Mouse (Mus musculus): Measurements from ENCODE around the gene Rel. TPM values are rescaled to one million over a fixed set of nuclear protein-coding genes. Genes with fewer than 3 reads are reported as not detected.

Rel gene
- polyA plus RNA-seq, 1 experiment from 2014 or later: 0.41 TPM

- Histone ChIP-seq H3K36me3 (ENCODE audit: control insufficient read depth, insufficient read depth, low read length) (no peaks in the 10 kb centered on the region), H3K4me1 (ENCODE audit: control insufficient read depth, insufficient read depth, low read depth, low read length) (no peaks in the 10 kb centered on the region), H3K27me3 (replicated peaks; ENCODE audit: control insufficient read depth, insufficient read depth, low read length) (no peaks in the 10 kb centered on the region), H3K9ac (ENCODE audit: low read depth, low read length) (no peak overlapping the region), H3K4me3 (ENCODE audit: low read length) (no peak overlapping the region), H3K4me2 (ENCODE audit: low read length) (no peak overlapping the region), H3K9me3 (ENCODE audit: control insufficient read depth, low read length) (no peaks in the 10 kb centered on the region), H3K27ac (ENCODE audit: low read depth, low read length) (no peak overlapping the region)
- no peak for ATAC-seq
- WGBS: 98% methylated on average over 2 of the region's 2 CpGs
Measured at GRCm38 (mm10) chr11:23762635-23763034, 8.1 kb downstream of the Rel start.

GRCm38 (mm10) chr11:23758218-23758617, 12.6 kb downstream of the Rel start:
- no peaks in the 10 kb centered on the region for H3K27me3 ChIP-seq (replicated peaks; ENCODE audit: control insufficient read depth, insufficient read depth, low read length)
- no peak overlapping the region for H3K4me3 ChIP-seq (ENCODE audit: low read length)
- H3K27ac ChIP-seq (ENCODE audit: low read depth, low read length): no peak overlapping the region
- H3K4me2 ChIP-seq (ENCODE audit: low read length): no peak overlapping the region
- no peaks in the 10 kb centered on the region for H3K9me3 ChIP-seq (ENCODE audit: control insufficient read depth, low read length)
- H3K4me1 ChIP-seq (ENCODE audit: control insufficient read depth, insufficient read depth, low read depth, low read length): no peaks in the 10 kb centered on the region
- H3K36me3 ChIP-seq (ENCODE audit: control insufficient read depth, insufficient read depth, low read length): no peaks in the 10 kb centered on the region
- WGBS: 94% methylated on average over 2 of the region's 2 CpGs
- no peak for ATAC-seq
- H3K9ac ChIP-seq (ENCODE audit: low read depth, low read length): no peak overlapping the region

GRCm38 (mm10) chr11:23754329-23754728, 16.4 kb downstream of the Rel start:
- Histone ChIP-seq H3K4me2 (ENCODE audit: low read length) (no peak overlapping the region), H3K27me3 (replicated peaks; ENCODE audit: control insufficient read depth, insufficient read depth, low read length) (no peaks in the 10 kb centered on the region), H3K9ac (ENCODE audit: low read depth, low read length) (no peak overlapping the region), H3K4me3 (ENCODE audit: low read length) (no peak overlapping the region), H3K4me1 (ENCODE audit: control insufficient read depth, insufficient read depth, low read depth, low read length) (no peaks in the 10 kb centered on the region), H3K27ac (ENCODE audit: low read depth, low read length) (no peak overlapping the region), H3K9me3 (ENCODE audit: control insufficient read depth, low read length) (no peaks in the 10 kb centered on the region), H3K36me3 (ENCODE audit: control insufficient read depth, insufficient read depth, low read length) (no peaks in the 10 kb centered on the region)
- ATAC-seq: no peak

- ATAC-seq: no peak
- Histone ChIP-seq H3K36me3 (ENCODE audit: control insufficient read depth, insufficient read depth, low read length) (no peaks in the 10 kb centered on the region), H3K27ac (ENCODE audit: low read depth, low read length) (no peak overlapping the region), H3K9ac (ENCODE audit: low read depth, low read length) (no peak overlapping the region), H3K4me2 (ENCODE audit: low read length) (no peak overlapping the region), H3K27me3 (replicated peaks; ENCODE audit: control insufficient read depth, insufficient read depth, low read length) (no peaks in the 10 kb centered on the region), H3K4me1 (ENCODE audit: control insufficient read depth, insufficient read depth, low read depth, low read length) (no peaks in the 10 kb centered on the region), H3K4me3 (ENCODE audit: low read length) (no peak overlapping the region), H3K9me3 (ENCODE audit: control insufficient read depth, low read length) (no peaks in the 10 kb centered on the region)
- 88% methylated on average over 1 of the region's 1 CpGs for WGBS
Measured at GRCm38 (mm10) chr11:23753136-23753710, 17.5 kb downstream of the Rel start.

GRCm38 (mm10) chr11:23746102-23746501, 24.7 kb downstream of the Rel start:
- Histone ChIP-seq H3K4me1 (ENCODE audit: control insufficient read depth, insufficient read depth, low read depth, low read length) (no peaks in the 10 kb centered on the region), H3K9me3 (ENCODE audit: control insufficient read depth, low read length) (no peaks in the 10 kb centered on the region), H3K9ac (ENCODE audit: low read depth, low read length) (no peak overlapping the region), H3K27me3 (replicated peaks; ENCODE audit: control insufficient read depth, insufficient read depth, low read length) (no peaks in the 10 kb centered on the region), H3K4me3 (ENCODE audit: low read length) (no peak overlapping the region), H3K4me2 (ENCODE audit: low read length) (no peak overlapping the region), H3K27ac (ENCODE audit: low read depth, low read length) (no peak overlapping the region), H3K36me3 (ENCODE audit: control insufficient read depth, insufficient read depth, low read length) (no peaks in the 10 kb centered on the region)
- no peak for ATAC-seq
- 88% methylated on average over 4 of the region's 4 CpGs for WGBS

GRCm38 (mm10) chr11:23744352-23744751, 26.4 kb downstream of the Rel start:
- H3K9me3 ChIP-seq (ENCODE audit: control insufficient read depth, low read length): no peaks in the 10 kb centered on the region
- 95% methylated on average over 3 of the region's 3 CpGs for WGBS
- ATAC-seq: no peak
- H3K4me3 ChIP-seq (ENCODE audit: low read length): no peak overlapping the region
- no peak overlapping the region for H3K4me2 ChIP-seq (ENCODE audit: low read length)
- no peaks in the 10 kb centered on the region for H3K4me1 ChIP-seq (ENCODE audit: control insufficient read depth, insufficient read depth, low read depth, low read length)
- H3K9ac ChIP-seq (ENCODE audit: low read depth, low read length): no peak overlapping the region
- H3K27me3 ChIP-seq (replicated peaks; ENCODE audit: control insufficient read depth, insufficient read depth, low read length): no peaks in the 10 kb centered on the region
- H3K27ac ChIP-seq (ENCODE audit: low read depth, low read length): no peak overlapping the region
- H3K36me3 ChIP-seq (ENCODE audit: control insufficient read depth, insufficient read depth, low read length): no peaks in the 10 kb centered on the region

GRCm38 (mm10) chr11:23741386-23741785, 29.4 kb downstream of the Rel start:
- Histone ChIP-seq H3K27me3 (replicated peaks; ENCODE audit: control insufficient read depth, insufficient read depth, low read length) (no peaks in the 10 kb centered on the region), H3K27ac (ENCODE audit: low read depth, low read length) (no peak overlapping the region), H3K9ac (ENCODE audit: low read depth, low read length) (no peak overlapping the region), H3K9me3 (ENCODE audit: control insufficient read depth, low read length) (no peaks in the 10 kb centered on the region), H3K4me2 (ENCODE audit: low read length) (no peak overlapping the region), H3K4me1 (ENCODE audit: control insufficient read depth, insufficient read depth, low read depth, low read length) (no peaks in the 10 kb centered on the region), H3K4me3 (ENCODE audit: low read length) (no peak overlapping the region), H3K36me3 (ENCODE audit: control insufficient read depth, insufficient read depth, low read length) (no peaks in the 10 kb centered on the region)
- no peak for ATAC-seq
- 93% methylated on average over 7 of the region's 7 CpGs for WGBS

GRCm38 (mm10) chr11:23740895-23741294, 29.9 kb downstream of the Rel start:
- Histone ChIP-seq H3K27ac (ENCODE audit: low read depth, low read length) (no peak overlapping the region), H3K27me3 (replicated peaks; ENCODE audit: control insufficient read depth, insufficient read depth, low read length) (no peaks in the 10 kb centered on the region), H3K4me2 (ENCODE audit: low read length) (no peak overlapping the region), H3K36me3 (ENCODE audit: control insufficient read depth, insufficient read depth, low read length) (no peaks in the 10 kb centered on the region), H3K4me1 (ENCODE audit: control insufficient read depth, insufficient read depth, low read depth, low read length) (no peaks in the 10 kb centered on the region), H3K9ac (ENCODE audit: low read depth, low read length) (no peak overlapping the region), H3K4me3 (ENCODE audit: low read length) (no peak overlapping the region), H3K9me3 (ENCODE audit: control insufficient read depth, low read length) (no peaks in the 10 kb centered on the region)
- ATAC-seq: no peak
- WGBS: 83% methylated on average over 4 of the region's 4 CpGs

GRCm38 (mm10) chr11:23735820-23736470, 34.8 kb downstream of the Rel start:
- H3K27me3 ChIP-seq (replicated peaks; ENCODE audit: control insufficient read depth, insufficient read depth, low read length): no peaks in the 10 kb centered on the region
- H3K36me3 ChIP-seq (ENCODE audit: control insufficient read depth, insufficient read depth, low read length): peaks cover 2% of the 10 kb centered on the region; the same call in 1 of the 2 replicates
- no peak for ATAC-seq
- H3K4me1 ChIP-seq (ENCODE audit: control insufficient read depth, insufficient read depth, low read depth, low read length): no peaks in the 10 kb centered on the region
- H3K9me3 ChIP-seq (ENCODE audit: control insufficient read depth, low read length): no peaks in the 10 kb centered on the region
- no peak overlapping the region for H3K4me3 ChIP-seq (ENCODE audit: low read length)
- no peak overlapping the region for H3K27ac ChIP-seq (ENCODE audit: low read depth, low read length)
- H3K9ac ChIP-seq (ENCODE audit: low read depth, low read length): no peak overlapping the region
- H3K4me2 ChIP-seq (ENCODE audit: low read length): no peak overlapping the region

Measured in hindbrain, embryonic 16.5 days (tissue).